Mouse (Mus musculus) neural tube, embryonic 11.5 days (tissue): ENCODE measurements at regions not wholly inside any gene's neighbourhood (a gene's known extent, or its start where the extent isn't known, plus 50 kb on each side); places are given as distances from the start of the nearest gene placed in this dataset.
"Not testable (repeated sequence)": the region's sequence is repeated elsewhere in the genome, so short reads cannot be mapped to it uniquely, and the experiment has no call there.

ENCODE experiments used
- ATAC-seq: fragments of 200-750 bp; cut with Nextera tagmentation; 2 replicates; pipeline ENCODE4 v1.8.0; 2017; ENCODE audit warnings: moderate number of reproducible peaks, mild to moderate bottlenecking, moderate TSS enrichment, moderate library complexity; ENCODE audit not compliant: insufficient read depth, low FRiP score, low TSS enrichment
- DNase-seq: peaks from one replicate; pipeline ENCODE4 v3.0.0-alpha.2; 2015; ENCODE audit warnings: low spot score
- H3K27ac ChIP-seq: fragments of 300-500 bp; sonication (generic); 2 replicates; pipeline ENCODE4 v1.5.1; 2014; ENCODE audit warnings: low read depth, mild to moderate bottlenecking, low read length
- H3K27me3 ChIP-seq: fragments of 300-500 bp; sonication (generic); 2 replicates; pipeline ENCODE4 v1.6.1; 2014; ENCODE audit warnings: mild to moderate bottlenecking, low read length, mixed read lengths; ENCODE audit not compliant: control insufficient read depth, insufficient read depth
- H3K36me3 ChIP-seq: fragments of 300-500 bp; sonication (generic); 2 replicates; pipeline ENCODE4 v1.6.1; 2014; ENCODE audit warnings: mild to moderate bottlenecking, low read length, moderate library complexity, mixed read lengths; ENCODE audit not compliant: control insufficient read depth, insufficient read depth
- H3K4me1 ChIP-seq: fragments of 300-500 bp; sonication (generic); 2 replicates; pipeline ENCODE4 v1.6.1; 2014; ENCODE audit warnings: low read length, mixed read lengths; ENCODE audit not compliant: control insufficient read depth, insufficient read depth
- H3K4me2 ChIP-seq: fragments of 300-500 bp; sonication (generic); 2 replicates; pipeline ENCODE4 v1.6.1; 2014; ENCODE audit warnings: low read depth, mild to moderate bottlenecking, moderate library complexity
- H3K4me3 ChIP-seq: fragments of 300-500 bp; sonication (generic); 2 replicates; pipeline ENCODE4 v1.5.1; 2014; ENCODE audit warnings: low read depth, low read length
- H3K9ac ChIP-seq: fragments of 300-500 bp; sonication (generic); 2 replicates; pipeline ENCODE4 v1.6.1; 2014; ENCODE audit warnings: mild to moderate bottlenecking, low read length
- H3K9me3 ChIP-seq: fragments of 300-500 bp; sonication (generic); 2 replicates; pipeline ENCODE4 v1.6.1; 2016; ENCODE audit warnings: low read length; ENCODE audit not compliant: control insufficient read depth
- WGBS: fragments of 180-500 bp; shearing (Covaris S2); extraction: QIAGEN DNeasy Blood & Tissue Kit; methylation state at CpG from one replicate; pipeline ENCODE4 v1.1.7; 2014; 5-methylcytosine and 5-hydroxymethylcytosine counted together

GRCm38 (mm10) chr15:90882349-90882748, 167.4 kb downstream of the Kif21a start:
- H3K27me3 ChIP-seq, H3K9ac ChIP-seq, H3K36me3 ChIP-seq, H3K4me1 ChIP-seq, H3K9me3 ChIP-seq, DNase-seq, ATAC-seq, H3K27ac ChIP-seq, H3K4me2 ChIP-seq, H3K4me3 ChIP-seq: not testable (repeated sequence)
- WGBS: 96% methylated on average over 19 of the region's 19 CpGs

DNA sequence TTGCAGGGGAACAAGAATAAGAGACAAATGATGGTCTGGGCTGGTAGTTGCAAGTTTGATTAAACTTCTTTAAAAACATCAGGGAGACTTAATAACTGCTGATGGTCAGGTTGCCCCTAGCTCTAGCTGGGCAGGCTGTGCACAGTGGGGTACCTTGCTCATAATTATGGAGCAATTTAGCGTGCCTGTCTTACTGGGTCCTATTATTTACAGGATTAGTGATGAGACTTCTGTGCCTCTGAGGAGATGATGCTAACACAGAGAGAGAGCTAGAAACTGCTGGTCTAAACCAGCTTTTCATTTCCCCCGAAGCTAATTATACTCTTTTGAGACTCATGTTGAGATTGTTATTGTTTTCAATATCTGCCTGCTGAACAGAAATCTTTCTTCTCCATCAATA, 180.3 kb downstream of the Kif21a start:
- H3K4me2 ChIP-seq: no peak overlapping the region
- DNase-seq (no peak), ATAC-seq (no peak)
- no peaks in the 10 kb centered on the region for H3K36me3 ChIP-seq
- H3K27ac ChIP-seq: no peak overlapping the region
- H3K9me3 ChIP-seq: no peaks in the 10 kb centered on the region
- no peak overlapping the region for H3K4me3 ChIP-seq
- no peaks in the 10 kb centered on the region for H3K27me3 ChIP-seq
- 75% methylated on average over 2 of the region's 2 CpGs for WGBS
- H3K4me1 ChIP-seq: no peaks in the 10 kb centered on the region
- no peak overlapping the region for H3K9ac ChIP-seq

- WGBS: 94% methylated on average over 1 of the region's 4 CpGs
Observed at GRCm38 (mm10) chr15:90853763-90854162, 174.5 kb upstream of the Cpne8 start.

DNA sequence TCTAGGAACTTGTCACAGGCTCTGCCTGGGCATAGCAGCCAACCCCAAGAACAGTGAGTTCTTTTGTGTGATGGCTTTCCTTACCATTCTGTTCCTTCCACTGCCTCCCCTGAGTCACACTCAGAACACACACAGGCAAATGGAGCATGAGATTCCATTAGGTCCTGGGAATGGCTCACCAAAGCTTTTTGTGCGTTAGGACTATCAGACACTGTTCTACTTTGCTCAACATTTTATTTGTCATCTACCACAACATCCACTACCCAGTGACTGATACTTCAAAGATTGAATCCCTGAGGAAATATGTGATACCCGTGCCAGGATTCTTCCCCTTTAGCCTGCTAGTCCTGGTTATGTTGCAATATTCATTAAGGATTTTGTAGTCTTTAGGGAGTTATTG, 172.8 kb upstream of the Cpne8 start:
- no peaks in the 10 kb centered on the region for H3K9me3 ChIP-seq
- no peak overlapping the region for H3K27ac ChIP-seq
- H3K27me3 ChIP-seq: no peaks in the 10 kb centered on the region
- ATAC-seq: no peak
- WGBS: 87% methylated on average over 2 of the region's 2 CpGs
- H3K9ac ChIP-seq: no peak overlapping the region
- no peaks in the 10 kb centered on the region for H3K4me1 ChIP-seq
- H3K4me3 ChIP-seq: no peak overlapping the region
- DNase-seq: no peak
- no peak overlapping the region for H3K4me2 ChIP-seq
- H3K36me3 ChIP-seq: no peaks in the 10 kb centered on the region

More at GRCm38 (mm10) chr15:90853763-90854162, 174.5 kb upstream of the Cpne8 start:
- not testable (repeated sequence) for DNase-seq, ATAC-seq, H3K4me1 ChIP-seq, H3K27ac ChIP-seq, H3K36me3 ChIP-seq, H3K27me3 ChIP-seq, H3K4me2 ChIP-seq, H3K9me3 ChIP-seq, H3K9ac ChIP-seq, H3K4me3 ChIP-seq

- Histone ChIP-seq H3K4me2 (no peak overlapping the region), H3K36me3 (no peaks in the 10 kb centered on the region), H3K27ac (no peak overlapping the region), H3K27me3 (no peaks in the 10 kb centered on the region), H3K4me3 (no peak overlapping the region), H3K9me3 (no peaks in the 10 kb centered on the region), H3K9ac (no peak overlapping the region), H3K4me1 (no peaks in the 10 kb centered on the region)
- WGBS: 28% methylated on average over 5 of the region's 5 CpGs
- 0 out of 2 replicates have a peak, but pooled peaks have one; percentile 61 for ATAC-seq
- DNase-seq: peak; percentile 20
Observed at GRCm38 (mm10) chr15:90841471-90841870, 162.2 kb upstream of the Cpne8 start.

DNA sequence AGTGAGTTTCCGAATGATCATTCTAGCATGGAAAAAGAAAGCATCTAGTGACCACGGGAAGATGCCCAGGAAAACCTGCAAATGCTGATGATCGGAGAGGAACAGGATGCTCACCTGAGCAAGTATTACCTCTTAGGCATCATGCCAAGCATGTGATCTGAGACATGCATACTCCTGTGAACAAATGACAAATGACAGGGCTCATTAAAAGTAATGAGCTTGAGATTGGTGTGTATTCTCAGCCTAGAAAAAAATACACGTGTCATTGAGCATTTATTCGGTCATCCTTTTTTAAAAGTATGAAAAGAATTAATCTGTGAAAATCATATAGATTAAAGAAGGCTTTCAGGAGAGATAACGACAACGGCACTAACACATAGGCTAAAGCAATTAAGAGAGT, 156.4 kb upstream of the Cpne8 start:
- Histone ChIP-seq H3K27me3 (no peaks in the 10 kb centered on the region), H3K9ac (no peak overlapping the region), H3K36me3 (no peaks in the 10 kb centered on the region), H3K4me1 (no peaks in the 10 kb centered on the region), H3K4me3 (no peak overlapping the region), H3K4me2 (no peak overlapping the region), H3K27ac (no peak overlapping the region), H3K9me3 (no peaks in the 10 kb centered on the region)
- ATAC-seq (no peak), DNase-seq (no peak)
- WGBS: 85% methylated on average over 7 of the region's 7 CpGs

- Histone ChIP-seq H3K4me1 (peaks cover 3% of the 10 kb centered on the region; the same call in 1 of the 2 replicates), H3K4me2 (no peak overlapping the region), H3K4me3 (no peak overlapping the region), H3K9me3 (no peaks in the 10 kb centered on the region), H3K36me3 (no peaks in the 10 kb centered on the region), H3K27me3 (no peaks in the 10 kb centered on the region), H3K27ac (no peak overlapping the region), H3K9ac (no peak overlapping the region)
- DNase-seq: peak; percentile 22
- ATAC-seq: peak; percentile 93
- WGBS: 10% methylated on average over 4 of the region's 4 CpGs
Observed at GRCm38 (mm10) chr15:90827816-90828215, 148.6 kb upstream of the Cpne8 start.

GRCm38 (mm10) chr15:90822306-90822705, 143.1 kb upstream of the Cpne8 start:
- H3K4me3 ChIP-seq: no peak overlapping the region
- H3K4me1 ChIP-seq: peaks cover 12% of the 10 kb centered on the region; the same call in 1 of the 2 replicates
- 90% methylated on average over 6 of the region's 6 CpGs for WGBS
- H3K9me3 ChIP-seq: no peaks in the 10 kb centered on the region
- H3K27me3 ChIP-seq: no peaks in the 10 kb centered on the region
- no peak overlapping the region for H3K27ac ChIP-seq
- H3K4me2 ChIP-seq: no peak overlapping the region
- no peaks in the 10 kb centered on the region for H3K36me3 ChIP-seq
- no peak for DNase-seq
- H3K9ac ChIP-seq: no peak overlapping the region
- ATAC-seq: no peak

DNA sequence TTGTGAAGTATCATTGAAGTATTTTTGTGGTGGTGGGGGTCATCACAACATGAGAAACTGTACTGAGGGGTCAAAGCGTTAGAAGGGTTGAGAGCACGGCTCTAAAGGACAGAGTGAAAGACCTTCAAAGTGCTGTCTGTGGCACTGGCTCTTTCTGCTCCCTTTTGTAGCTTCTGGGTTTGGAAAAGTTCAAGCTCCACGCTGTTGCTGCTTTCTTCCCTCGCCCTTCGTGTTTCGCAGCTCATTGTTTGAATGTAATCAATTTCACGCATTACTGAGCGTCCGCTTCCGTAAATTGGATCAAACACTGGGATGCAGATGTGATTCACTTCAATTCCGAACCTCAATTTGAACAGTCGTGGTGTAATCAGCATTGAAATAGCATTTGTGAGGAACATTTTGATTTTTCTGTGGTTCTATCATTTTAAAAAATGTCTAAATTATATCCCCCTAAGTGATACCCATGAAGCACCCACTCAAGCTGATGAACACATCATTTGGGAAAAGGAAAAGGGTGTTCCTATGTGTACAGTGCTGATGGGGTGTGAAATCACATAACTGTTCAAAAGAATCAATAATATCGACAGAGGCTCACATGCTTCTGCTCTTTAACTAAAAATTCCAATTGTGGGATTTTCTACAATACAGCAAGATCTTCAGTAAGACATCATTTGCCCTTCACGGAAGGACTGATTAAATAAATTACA, 140.9 kb upstream of the Cpne8 start:
- Histone ChIP-seq H3K27ac (no peak overlapping the region), H3K9ac (no peak overlapping the region), H3K4me2 (no peak overlapping the region), H3K36me3 (no peaks in the 10 kb centered on the region), H3K27me3 (no peaks in the 10 kb centered on the region), H3K9me3 (no peaks in the 10 kb centered on the region), H3K4me3 (no peak overlapping the region), H3K4me1 (peaks cover 10% of the 10 kb centered on the region; the same call in 1 of the 2 replicates)
- 41% methylated on average over 14 of the region's 14 CpGs for WGBS
- peak; percentile 69 for ATAC-seq
- peak; percentile 61 for DNase-seq
